Mouse (Mus musculus): ENCODE measurements at regions not wholly inside any gene's neighbourhood (a gene's known extent, or its start where the extent isn't known, plus 50 kb on each side); places are given as distances from the start of the nearest gene placed in this dataset.

GRCm38 (mm10) chr8:73930344-73930743 is 577.0 kb upstream of the Large1 start:
- H3K27ac ChIP-seq: no peak overlapping the region
- no peak overlapping the region for H3K4me3 ChIP-seq (ENCODE audit: low read length)
- TF ChIP-seq CTCF (IDR thresholded peaks at IDR 0.05; ENCODE audit: low read depth): no peak
- H3K27me3 ChIP-seq (ENCODE audit: insufficient read depth, low read length): no peaks in the 10 kb centered on the region
- H3K9me3 ChIP-seq (ENCODE audit: low read length): no peaks in the 10 kb centered on the region
- 33% methylated on average over 1 of the region's 1 CpGs for WGBS
- no peak overlapping the region for H3K9ac ChIP-seq (replicated peaks; ENCODE audit: low read length)
- DNase-seq (ENCODE audit: low spot score): peak; percentile 28
- H3K4me1 ChIP-seq (ENCODE audit: insufficient read depth, low read length): no peaks in the 10 kb centered on the region
- H3K4me2 ChIP-seq (ENCODE audit: low read depth, low read length): no peak overlapping the region
- no peaks in the 10 kb centered on the region for H3K36me3 ChIP-seq (ENCODE audit: insufficient read depth, low read length)
- ATAC-seq: no peak

GRCm38 (mm10) chr8:73925515-73926241 is 572.3 kb upstream of the Large1 start:
- H3K4me1 ChIP-seq (ENCODE audit: insufficient read depth, low read length): no peaks in the 10 kb centered on the region

GRCm38 (mm10) chr8:73923181-73923580 is 569.8 kb upstream of the Large1 start:
- DNase-seq (ENCODE audit: low spot score) (no peak), ATAC-seq (no peak)
- H3K4me3 ChIP-seq (ENCODE audit: low read length): no peak overlapping the region
- no peaks in the 10 kb centered on the region for H3K4me1 ChIP-seq (ENCODE audit: insufficient read depth, low read length)
- H3K27ac ChIP-seq: no peak overlapping the region
- H3K4me2 ChIP-seq (ENCODE audit: low read depth, low read length): no peak overlapping the region
- no peak overlapping the region for H3K9ac ChIP-seq (replicated peaks; ENCODE audit: low read length)
- TF ChIP-seq CTCF (IDR thresholded peaks at IDR 0.05; ENCODE audit: low read depth): no peak
- H3K27me3 ChIP-seq (ENCODE audit: insufficient read depth, low read length): no peaks in the 10 kb centered on the region
- no peaks in the 10 kb centered on the region for H3K36me3 ChIP-seq (ENCODE audit: insufficient read depth, low read length)
- 22% methylated on average over 3 of the region's 3 CpGs for WGBS
- no peaks in the 10 kb centered on the region for H3K9me3 ChIP-seq (ENCODE audit: low read length)

More at GRCm38 (mm10) chr8:73925515-73926241, 572.3 kb upstream of the Large1 start:
- Histone ChIP-seq H3K36me3 (ENCODE audit: insufficient read depth, low read length) (no peaks in the 10 kb centered on the region), H3K9me3 (ENCODE audit: low read length) (no peaks in the 10 kb centered on the region), H3K4me3 (ENCODE audit: low read length) (no peak overlapping the region), H3K9ac (replicated peaks; ENCODE audit: low read length) (no peak overlapping the region), H3K27ac (no peak overlapping the region), H3K4me2 (ENCODE audit: low read depth, low read length) (no peak overlapping the region), H3K27me3 (ENCODE audit: insufficient read depth, low read length) (no peaks in the 10 kb centered on the region)
- ATAC-seq (no peak), DNase-seq (ENCODE audit: low spot score) (no peak)
- no peak for TF ChIP-seq CTCF (IDR thresholded peaks at IDR 0.05; ENCODE audit: low read depth)

GRCm38 (mm10) chr8:73921158-73921557 is 567.8 kb upstream of the Large1 start:
- Histone ChIP-seq H3K36me3 (ENCODE audit: insufficient read depth, low read length) (no peaks in the 10 kb centered on the region), H3K9ac (replicated peaks; ENCODE audit: low read length) (no peak overlapping the region), H3K4me2 (ENCODE audit: low read depth, low read length) (no peak overlapping the region), H3K27me3 (ENCODE audit: insufficient read depth, low read length) (no peaks in the 10 kb centered on the region), H3K27ac (no peak overlapping the region), H3K4me1 (ENCODE audit: insufficient read depth, low read length) (no peaks in the 10 kb centered on the region), H3K9me3 (ENCODE audit: low read length) (no peaks in the 10 kb centered on the region), H3K4me3 (ENCODE audit: low read length) (no peak overlapping the region)
- 93% methylated on average over 2 of the region's 2 CpGs for WGBS
- ATAC-seq: no peak
- DNase-seq (ENCODE audit: low spot score): no peak
- TF ChIP-seq CTCF (IDR thresholded peaks at IDR 0.05; ENCODE audit: low read depth): no peak

DNA sequence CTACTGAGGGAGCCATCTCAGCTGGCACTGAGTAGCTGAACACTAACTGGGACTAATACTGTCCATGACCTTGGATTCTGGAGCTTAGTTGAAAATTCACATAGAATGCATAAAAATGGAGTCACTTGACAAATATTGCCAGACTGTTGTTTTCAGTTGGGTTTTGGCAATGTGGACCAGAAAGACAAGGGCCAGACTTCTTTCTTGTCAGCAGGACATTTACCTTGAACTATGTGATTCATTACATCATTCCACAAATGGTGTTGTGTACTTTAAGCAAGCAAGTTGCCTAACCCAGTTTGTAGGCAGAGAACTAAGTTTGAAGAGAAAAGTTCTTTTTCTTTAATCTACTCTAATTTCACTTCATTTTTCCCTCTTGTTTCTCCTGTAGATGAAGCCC is 567.2 kb upstream of the Large1 start:
- Histone ChIP-seq H3K27me3 (ENCODE audit: insufficient read depth, low read length) (no peaks in the 10 kb centered on the region), H3K9ac (replicated peaks; ENCODE audit: low read length) (no peak overlapping the region), H3K27ac (no peak overlapping the region), H3K4me2 (ENCODE audit: low read depth, low read length) (no peak overlapping the region), H3K4me3 (ENCODE audit: low read length) (no peak overlapping the region), H3K36me3 (ENCODE audit: insufficient read depth, low read length) (no peaks in the 10 kb centered on the region), H3K4me1 (ENCODE audit: insufficient read depth, low read length) (no peaks in the 10 kb centered on the region), H3K9me3 (ENCODE audit: low read length) (no peaks in the 10 kb centered on the region)
- DNase-seq (ENCODE audit: low spot score): no peak
- ATAC-seq: no peak
- TF ChIP-seq CTCF (IDR thresholded peaks at IDR 0.05; ENCODE audit: low read depth): no peak

GRCm38 (mm10) chr8:73905071-73905470 is 551.7 kb upstream of the Large1 start:
- Histone ChIP-seq H3K4me1 (ENCODE audit: insufficient read depth, low read length) (no peaks in the 10 kb centered on the region), H3K4me3 (ENCODE audit: low read length) (no peak overlapping the region), H3K4me2 (ENCODE audit: low read depth, low read length) (no peak overlapping the region), H3K9ac (replicated peaks; ENCODE audit: low read length) (no peak overlapping the region), H3K27ac (no peak overlapping the region), H3K27me3 (ENCODE audit: insufficient read depth, low read length) (no peaks in the 10 kb centered on the region), H3K36me3 (ENCODE audit: insufficient read depth, low read length) (no peaks in the 10 kb centered on the region), H3K9me3 (ENCODE audit: low read length) (no peaks in the 10 kb centered on the region)
- no peak for TF ChIP-seq CTCF (IDR thresholded peaks at IDR 0.05; ENCODE audit: low read depth)
- 82% methylated on average over 6 of the region's 6 CpGs for WGBS
- no peak for ATAC-seq
- no peak for DNase-seq (ENCODE audit: low spot score)

DNA sequence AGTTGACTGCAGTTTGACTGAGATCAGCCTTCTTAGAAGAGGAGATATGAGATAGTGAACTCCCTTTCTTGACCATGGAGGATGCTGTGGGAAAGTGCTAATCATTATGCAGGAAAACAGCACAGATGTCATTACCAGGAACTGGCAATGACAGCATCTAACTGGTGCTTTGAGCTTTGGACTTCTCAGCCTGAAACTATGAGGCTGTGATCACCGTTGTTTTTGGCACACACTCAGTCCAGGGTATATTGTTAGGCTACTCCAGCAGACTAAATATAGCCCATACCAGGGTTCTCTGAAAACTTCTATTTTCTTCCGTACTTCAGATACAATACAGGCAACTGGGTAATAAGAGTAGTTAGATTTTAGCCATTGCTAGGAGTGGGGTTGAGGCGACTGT is 550.5 kb upstream of the Large1 start:
- Histone ChIP-seq H3K4me2 (ENCODE audit: low read depth, low read length) (no peak overlapping the region), H3K36me3 (ENCODE audit: insufficient read depth, low read length) (no peaks in the 10 kb centered on the region), H3K27ac (no peak overlapping the region), H3K27me3 (ENCODE audit: insufficient read depth, low read length) (no peaks in the 10 kb centered on the region), H3K9ac (replicated peaks; ENCODE audit: low read length) (no peak overlapping the region), H3K4me1 (ENCODE audit: insufficient read depth, low read length) (no peaks in the 10 kb centered on the region), H3K4me3 (ENCODE audit: low read length) (no peak overlapping the region), H3K9me3 (ENCODE audit: low read length) (no peaks in the 10 kb centered on the region)
- ATAC-seq (no peak), DNase-seq (ENCODE audit: low spot score) (no peak)
- TF ChIP-seq CTCF (IDR thresholded peaks at IDR 0.05; ENCODE audit: low read depth): no peak
- 74% methylated on average over 3 of the region's 3 CpGs for WGBS
